Mouse (Mus musculus): ENCODE measurements at regions not wholly inside any gene's neighbourhood (a gene's known extent, or its start where the extent isn't known, plus 50 kb on each side); places are given as distances from the start of the nearest gene placed in this dataset.
A peak's percentile ranks its signal among the peaks of the same experiment; 100 is the strongest.

DNA sequence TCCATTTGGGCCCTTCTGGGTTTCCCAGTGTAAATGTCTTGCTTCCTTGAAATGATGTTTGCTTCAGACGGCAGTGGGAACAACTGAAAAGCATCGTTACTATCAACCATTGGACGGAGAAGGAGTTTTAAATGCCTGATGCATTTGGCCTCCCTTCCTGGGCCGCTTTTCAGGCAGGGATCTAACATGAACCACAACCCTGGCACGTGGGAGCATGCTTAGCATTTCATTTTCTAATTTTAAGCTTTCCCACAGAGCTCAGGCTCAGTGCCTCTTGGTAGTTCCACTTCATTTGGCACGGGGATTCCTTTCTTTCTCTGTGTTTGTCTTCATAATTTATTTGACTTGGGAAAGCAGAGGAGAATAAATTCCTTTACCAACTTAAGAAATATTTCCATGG is 406.6 kb upstream of the Nbea start:
- no peak for DNase-seq (ENCODE audit: low read depth, low spot score)

GRCm38 (mm10) chr3:56575422-56575821 is 391.9 kb upstream of the Nbea start:
- peak; percentile 33 for DNase-seq (ENCODE audit: low read depth, low spot score)

DNA sequence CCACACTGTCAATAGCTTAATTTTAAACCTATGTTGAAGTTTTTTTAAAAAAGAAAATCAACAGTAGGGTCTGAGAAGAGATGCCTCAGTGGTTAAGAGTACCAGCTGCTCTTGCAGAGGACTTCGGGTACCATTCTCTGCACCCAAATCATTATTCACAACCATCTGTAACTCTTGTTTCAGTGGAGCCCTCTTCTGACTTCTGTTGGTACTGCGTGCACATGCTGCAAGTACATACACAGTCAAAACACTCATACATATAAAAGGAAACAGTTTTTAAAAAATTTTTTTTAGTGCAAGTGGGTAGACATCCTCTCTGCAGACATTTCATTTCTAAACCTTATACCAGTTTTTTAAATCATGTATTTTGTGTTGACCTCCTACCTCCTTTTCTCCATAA is 352.7 kb upstream of the Nbea start:
- DNase-seq (ENCODE audit: low read depth, low spot score), result no peak

DNA sequence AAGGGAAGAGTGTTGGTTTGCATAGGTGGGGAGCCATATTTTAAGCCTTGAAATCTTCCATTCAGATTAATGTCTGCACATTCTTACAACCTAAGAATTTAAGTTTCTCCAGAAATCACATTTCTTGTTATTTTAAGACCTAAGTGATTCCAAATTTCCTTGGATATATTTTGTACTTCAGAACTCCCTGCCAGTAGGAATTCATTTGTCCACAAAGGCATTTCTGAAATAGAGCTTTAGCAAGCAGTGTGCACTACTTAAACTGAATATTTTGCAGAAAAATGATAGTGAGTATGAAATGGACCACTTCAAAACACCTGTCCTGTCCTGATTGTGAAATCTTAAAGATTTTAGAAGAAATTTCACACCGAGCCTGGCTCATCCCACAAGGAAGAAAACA is 320.9 kb upstream of the Nbea start:
- no peak for DNase-seq (ENCODE audit: low read depth, low spot score)

GRCm38 (mm10) chr3:56499301-56499700 is 315.8 kb upstream of the Nbea start:
- DNase-seq (ENCODE audit: low read depth, low spot score), result no peak

GRCm38 (mm10) chr3:56493937-56494336 is 310.4 kb upstream of the Nbea start:
- DNase-seq (ENCODE audit: low read depth, low spot score), result no peak

DNA sequence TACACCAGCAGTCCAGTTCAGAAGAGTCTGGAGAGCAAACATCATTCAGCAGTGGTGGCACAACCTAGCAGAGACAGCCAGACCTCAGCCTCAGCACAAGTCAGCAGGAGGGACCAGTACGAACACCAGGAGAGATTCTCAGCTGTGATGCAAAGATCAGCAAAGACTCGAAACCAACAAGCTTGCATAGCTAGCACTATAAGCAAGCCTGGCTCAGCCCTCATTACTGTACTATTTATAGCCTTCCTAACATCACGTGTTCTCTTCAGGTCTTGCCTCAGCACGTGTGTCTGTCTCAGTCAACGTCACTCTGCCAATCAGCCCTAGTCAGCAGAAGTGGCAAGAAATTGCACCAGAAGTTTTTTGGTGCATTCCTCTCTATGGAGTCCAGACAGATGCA is 305.7 kb upstream of the Nbea start:
- no peak for DNase-seq (ENCODE audit: low read depth, low spot score)

DNA sequence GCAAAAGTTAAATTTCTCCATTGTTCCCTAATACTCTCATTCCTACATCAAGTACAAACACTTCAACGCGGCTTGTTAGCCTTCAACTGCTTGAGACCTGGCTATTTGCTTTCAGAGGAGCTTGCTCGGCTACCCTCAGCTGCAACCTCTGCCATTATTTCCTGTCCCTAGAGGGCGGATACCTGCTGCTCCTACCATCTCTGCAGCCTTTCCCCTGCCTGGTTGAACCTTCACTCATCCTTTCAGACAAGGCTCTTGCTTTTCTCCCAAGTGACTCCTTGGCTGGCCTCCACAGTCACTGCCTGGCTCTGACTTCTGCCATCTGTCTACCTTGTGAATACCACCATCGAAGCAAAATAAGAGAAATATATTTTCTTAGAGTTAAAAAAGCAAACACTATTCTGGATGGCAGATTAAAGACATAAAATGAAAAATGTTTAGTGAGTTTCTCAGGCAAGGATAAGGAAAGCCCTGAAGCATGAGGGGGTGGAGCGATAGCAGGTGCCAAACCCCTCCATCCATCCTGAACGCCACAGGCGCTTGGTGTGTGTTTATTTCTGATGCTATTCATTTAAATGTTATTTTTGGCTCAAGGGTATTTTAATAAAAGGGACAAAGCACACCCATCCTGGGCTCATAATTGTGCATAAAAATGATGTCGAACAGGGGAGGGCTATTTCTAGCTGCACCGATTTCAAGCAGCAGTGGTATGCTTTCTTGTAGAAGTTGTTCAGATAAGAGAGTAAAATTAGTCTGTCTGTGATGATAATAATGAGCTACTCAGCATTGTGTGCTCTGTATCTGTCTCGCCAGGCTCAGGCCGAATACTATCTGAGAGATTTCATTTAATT is 302.3 kb upstream of the Nbea start:
- DNase-seq (ENCODE audit: low read depth, low spot score), result no peak

DNA sequence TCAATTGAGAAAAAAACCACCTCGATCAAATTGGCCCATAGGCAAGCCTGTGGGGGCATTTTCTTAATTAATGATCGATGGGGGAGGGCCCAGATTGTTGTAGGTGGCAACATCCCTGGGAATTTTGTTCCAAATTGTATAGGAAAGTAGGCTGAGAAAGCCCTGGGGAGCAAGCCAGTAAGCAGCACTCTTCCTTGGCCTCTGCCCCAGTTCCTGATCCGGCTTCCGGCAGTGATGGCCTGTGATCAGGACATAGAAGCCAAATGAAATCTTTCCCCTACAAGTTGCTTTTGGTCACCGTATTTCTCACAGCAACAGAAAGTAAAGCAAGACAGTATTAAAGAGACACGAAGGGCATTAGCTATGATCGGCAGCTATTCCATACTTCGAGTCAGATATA is 300.6 kb upstream of the Nbea start:
- DNase-seq (ENCODE audit: low read depth, low spot score), result no peak

DNA sequence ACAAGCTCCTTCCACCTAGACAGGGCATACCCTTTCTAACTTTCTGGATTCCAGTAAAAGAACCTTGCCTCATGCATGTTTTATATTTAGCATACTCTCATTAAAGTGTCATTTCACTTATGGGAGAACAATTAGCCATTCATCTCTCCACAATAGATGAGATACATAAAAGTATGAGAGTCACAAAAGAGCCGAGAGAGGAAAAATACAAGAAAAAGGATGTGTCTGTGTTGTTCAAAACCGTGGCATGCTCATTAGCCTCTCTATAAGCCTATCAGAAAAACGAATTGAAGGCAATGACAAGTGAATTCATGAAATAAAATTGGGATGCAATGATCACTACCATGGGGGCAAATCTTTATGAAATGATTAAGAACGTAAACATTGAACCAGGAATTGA is 299.9 kb upstream of the Nbea start:
- no peak for DNase-seq (ENCODE audit: low read depth, low spot score)

- DNase-seq (ENCODE audit: low read depth, low spot score), result no peak
Observed at GRCm38 (mm10) chr3:56479529-56479928, 296.0 kb upstream of the Nbea start.

DNA sequence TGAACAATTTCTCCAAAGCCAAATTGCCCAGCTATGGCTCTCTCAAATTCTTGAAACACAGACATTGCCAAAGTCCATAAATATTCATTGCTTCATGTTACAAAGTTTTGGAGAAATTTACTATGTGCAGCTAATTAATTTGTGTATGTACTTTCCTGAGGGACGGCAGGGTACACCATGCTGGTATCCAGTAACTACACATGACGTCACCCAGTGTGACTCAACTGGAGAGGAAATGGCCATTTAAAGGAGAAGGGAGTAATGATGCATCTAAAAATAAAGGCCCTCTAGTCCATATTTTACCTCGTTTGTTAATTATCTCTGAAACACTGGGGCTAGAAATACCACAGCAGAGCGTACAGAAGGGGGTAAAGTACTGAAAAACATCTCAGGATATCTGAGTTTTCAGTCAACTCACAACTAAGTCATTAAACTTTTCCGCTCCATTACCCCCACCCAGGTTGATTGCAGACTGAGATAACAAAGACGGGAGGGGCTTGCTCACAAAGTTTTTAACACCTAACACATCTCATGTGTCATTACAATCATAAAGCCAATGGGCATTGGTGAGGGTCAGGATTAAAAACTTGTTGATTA is 295.1 kb upstream of the Nbea start:
- no peak for DNase-seq (ENCODE audit: low read depth, low spot score)

- DNase-seq (ENCODE audit: low read depth, low spot score), result no peak
Observed at GRCm38 (mm10) chr3:56475529-56476527, 292.3 kb upstream of the Nbea start.

- no peak for DNase-seq (ENCODE audit: low read depth, low spot score)
Observed at GRCm38 (mm10) chr3:56472651-56473050, 289.1 kb upstream of the Nbea start.

GRCm38 (mm10) chr3:56471823-56472222 is 288.3 kb upstream of the Nbea start:
- no peak for DNase-seq (ENCODE audit: low read depth, low spot score)

GRCm38 (mm10) chr3:56471185-56471584 is 287.7 kb upstream of the Nbea start:
- no peak for DNase-seq (ENCODE audit: low read depth, low spot score)

DNA sequence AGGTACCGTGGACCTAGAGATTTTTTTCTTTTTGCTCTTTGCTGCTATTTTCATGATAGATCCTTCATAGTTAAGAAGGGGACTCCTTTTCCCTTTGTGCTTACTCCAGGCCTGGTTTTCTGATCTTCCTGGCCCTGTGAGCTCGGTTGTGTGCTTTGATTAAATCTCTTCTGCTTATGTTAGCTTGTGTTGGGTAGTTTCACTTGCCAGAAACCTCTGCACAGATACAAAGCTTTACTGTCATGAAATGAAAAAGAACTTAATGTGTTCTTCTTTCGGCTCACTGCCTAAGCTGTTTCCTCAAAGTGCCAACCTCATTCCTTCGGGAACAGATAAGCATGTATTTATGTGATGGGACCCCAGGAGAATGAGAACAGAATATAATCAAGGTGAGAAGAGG is 274.1 kb upstream of the Nbea start:
- no peak for DNase-seq (ENCODE audit: low read depth, low spot score)

- DNase-seq (ENCODE audit: low read depth, low spot score), result no peak
Observed at GRCm38 (mm10) chr3:56456317-56456716, 272.8 kb upstream of the Nbea start.

DNA sequence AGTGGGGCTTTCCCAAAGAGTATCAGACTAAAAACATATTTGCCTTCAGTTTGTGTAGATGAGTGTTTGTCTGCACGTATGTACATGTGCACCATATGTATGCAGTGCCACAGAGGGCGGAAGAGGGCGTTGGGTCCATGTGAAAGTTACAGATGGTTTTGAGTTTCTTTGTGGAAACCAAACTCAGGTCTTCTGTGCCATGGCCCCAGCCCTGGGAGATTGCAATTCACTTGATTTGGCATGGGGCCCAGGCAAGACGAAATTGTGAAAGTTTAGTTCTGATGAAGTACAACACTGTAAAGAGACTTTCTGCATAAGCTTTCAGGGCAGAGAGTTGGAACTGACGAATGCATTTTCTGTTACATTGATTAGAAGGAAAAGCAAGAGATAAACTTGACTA is 255.4 kb upstream of the Nbea start:
- no peak for DNase-seq (ENCODE audit: low read depth, low spot score)

DNA sequence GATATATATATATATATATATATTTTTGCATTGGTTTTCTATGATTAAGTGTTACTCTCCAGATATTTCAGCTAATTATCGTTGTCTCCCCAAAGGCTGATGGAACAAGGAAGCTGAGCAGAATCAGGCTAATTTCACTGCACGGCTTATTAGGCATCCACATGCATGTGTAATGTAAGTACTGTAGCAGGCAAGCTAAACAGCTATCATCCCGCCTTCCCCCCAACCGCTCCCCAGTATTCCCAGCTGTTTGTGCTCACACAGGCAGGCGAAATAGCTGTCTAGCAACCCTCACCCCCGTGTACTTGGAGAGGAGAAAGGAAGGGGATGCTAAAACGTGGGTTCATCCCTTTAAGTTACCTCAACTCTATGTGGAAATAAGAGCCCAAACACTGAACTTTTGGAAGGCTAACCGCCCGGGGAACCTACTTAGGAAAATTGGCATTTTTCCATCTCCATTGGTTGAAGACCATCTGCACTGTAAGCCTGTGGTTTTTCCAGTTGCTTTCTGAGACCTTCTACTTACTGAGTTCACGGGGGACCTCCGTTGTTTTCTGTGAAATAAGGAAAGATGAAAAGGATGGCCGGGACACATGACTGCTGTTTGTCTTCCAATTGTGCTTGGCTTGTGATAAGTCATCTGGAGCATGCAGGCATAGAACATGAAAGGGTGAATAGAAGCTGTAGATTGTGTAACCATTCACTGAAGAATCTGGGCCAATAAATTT is 254.7 kb upstream of the Nbea start:
- DNase-seq (ENCODE audit: low read depth, low spot score), result no peak

- DNase-seq (ENCODE audit: low read depth, low spot score), result no peak
Observed at GRCm38 (mm10) chr3:56437058-56437457, 253.6 kb upstream of the Nbea start.

DNA sequence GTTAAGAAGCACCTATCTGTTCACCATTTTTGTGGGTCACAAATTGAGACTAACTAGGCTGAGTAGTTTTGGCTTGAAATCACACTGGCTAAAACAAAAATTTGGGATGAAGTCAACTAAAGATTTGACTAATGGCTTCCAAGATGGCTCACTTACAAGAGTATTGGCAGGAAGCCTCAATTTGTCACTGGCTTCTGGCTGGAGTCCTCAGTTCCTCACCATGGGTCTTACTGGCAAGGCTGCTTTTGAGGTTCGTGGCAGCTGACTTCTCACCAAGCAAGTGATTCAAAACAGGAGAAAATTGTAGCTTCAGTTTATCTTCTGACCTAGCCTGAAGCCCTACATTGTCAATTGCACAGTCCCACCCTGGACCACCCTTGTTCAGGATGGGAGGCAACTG is 250.0 kb upstream of the Nbea start:
- no peak for DNase-seq (ENCODE audit: low read depth, low spot score)
